9 mouse cellular contexts compared by ENCODE assay signal in genomic region chr1:93080930-93081589, GRCm38 (mm10). TPM values are rescaled to one million over a fixed set of nuclear protein-coding genes. Genes with fewer than 3 reads are reported as not detected.
DNase-seq lines count a peak whose midpoint lies in the region; ATAC-seq and TF ChIP-seq lines count a peak whose summit lies in the region.
"Had no signal": no experiment of that assay in that cellular context is flagged by ENCODE, and none has a peak within 500 bp of the region (broad histone marks: within the 10 kb centered on the region; RNA-seq: fewer than 3 reads in every experiment).

No protein-coding gene starts in this region.

- H3K4me2 ChIP-seq in heart, embryonic 11.5 days = no peak overlapping the region
- H3K4me2 ChIP-seq in midbrain, postnatal 0 days (ENCODE audit: low read depth, low read length, poor library complexity, severe bottlenecking) = no peak overlapping the region
- H3K4me2 ChIP-seq: limb, embryonic 12.5 days had no signal

- H3K36me3 ChIP-seq in heart, embryonic 11.5 days (ENCODE audit: control insufficient read depth, insufficient read depth, low read length) = no peaks in the 10 kb centered on the region
- H3K36me3 ChIP-seq in midbrain, postnatal 0 days (ENCODE audit: insufficient read depth, low read length) = peaks cover 61% of the 10 kb centered on the region
- H3K36me3 ChIP-seq: limb, embryonic 12.5 days had no signal

- WGBS in heart, embryonic 11.5 days (ENCODE audit: insufficient replicate concordance) = 70% methylated on average over 3 of the region's 3 CpGs
- 85% methylated on average over 3 of the region's 3 CpGs for WGBS in midbrain, postnatal 0 days

- ATAC-seq in heart, embryonic 11.5 days (replicated peaks; ENCODE audit: insufficient number of reproducible peaks, low FRiP score, low TSS enrichment) = no peak
- ATAC-seq in midbrain, postnatal 0 days (ENCODE audit: low FRiP score) = no peak

- no peaks in the 10 kb centered on the region for H3K4me1 ChIP-seq in heart, embryonic 11.5 days (ENCODE audit: control insufficient read depth, insufficient read depth, low read length)
- H3K4me1 ChIP-seq in midbrain, postnatal 0 days (ENCODE audit: insufficient read depth, low read length) = 0 out of 2 replicates have a peak, but pooled peaks cover 3% of the 10 kb centered on the region

- H3K9me3 ChIP-seq in heart, embryonic 11.5 days (replicated peaks; ENCODE audit: control insufficient read depth, low read length) = no peaks in the 10 kb centered on the region
- H3K9me3 ChIP-seq in midbrain, postnatal 0 days (ENCODE audit: low read length) = no peaks in the 10 kb centered on the region
- H3K9me3 ChIP-seq: limb, embryonic 12.5 days had no signal

- H3K9ac ChIP-seq in heart, embryonic 11.5 days (ENCODE audit: low read depth, low read length) = no peak overlapping the region
- H3K9ac ChIP-seq in midbrain, postnatal 0 days (replicated peaks; ENCODE audit: low read length, poor library complexity, severe bottlenecking) = no peak overlapping the region
- H3K9ac ChIP-seq: limb, embryonic 12.5 days had no signal

- TF ChIP-seq CTCF in midbrain, postnatal 0 days (IDR thresholded peaks at IDR 0.05) = peak; percentile 85

- no peaks in the 10 kb centered on the region for H3K27me3 ChIP-seq in heart, embryonic 11.5 days (ENCODE audit: control insufficient read depth, insufficient read depth, low read length)
- no peaks in the 10 kb centered on the region for H3K27me3 ChIP-seq in midbrain, postnatal 0 days (ENCODE audit: insufficient read depth, low read length)
- H3K27me3 ChIP-seq: limb, embryonic 12.5 days had no signal

- intact Hi-C loops in heart, postnatal 10 days (cut with DNase I) = loop anchor here (2.0 kb wide), 1 partner anchor 66 kb away; no protein-coding TSS in a partner anchor

- no peak overlapping the region for H3K27ac ChIP-seq in heart, embryonic 11.5 days (ENCODE audit: low read depth, low read length)
- H3K27ac ChIP-seq in midbrain, postnatal 0 days (ENCODE audit: low read depth, low read length) = no peak overlapping the region
- H3K27ac ChIP-seq: limb, embryonic 12.5 days had no signal

- peak; percentile 35 to 61 for DNase-seq in heart, postnatal 10 days
- DNase-seq in 3T3-L1 (ENCODE audit: low read depth, low spot score) (peak; percentile 51), NIH3T3 (ENCODE audit: low read depth) (peak; percentile 67)
- DNase-seq in cerebellum, postnatal 25 days = peak; percentile 83 to 85
- DNase-seq in layer of hippocampus, adult 9-11 months = peak; percentile 74
- DNase-seq in midbrain, postnatal 0 days (ENCODE audit: low spot score) = peak; percentile 74
- no peak for DNase-seq in urinary bladder, postnatal 36 days (ENCODE audit: low spot score in 2 of 2)

- no peak overlapping the region for H3K4me3 ChIP-seq in heart, embryonic 11.5 days (ENCODE audit: low read depth, low read length)
- no peak overlapping the region for H3K4me3 ChIP-seq in midbrain, postnatal 0 days (ENCODE audit: low read depth, low read length)
- H3K4me3 ChIP-seq: limb, embryonic 12.5 days had no signal

RNA-seq across cellular contexts. Expression of gene Kif1a, which starts 20.7 kb away (rescaled TPM):
- 1 to 10 TPM; 3.1 to 3.4 TPM for total RNA-seq in heart, postnatal 10 days (2021)
- polyA plus RNA-seq in heart, embryonic 11.5 days (2014; fragmentation: Nextera tagmentation; extraction: Ambion mirVana) = 5.7 and 6.3 TPM in 2 replicates
- total RNA-seq in midbrain, postnatal 0 days (2014; rRNA removed) = 677 and 686 TPM in 2 replicates
- 690 and 716 TPM in 2 replicates for polyA plus RNA-seq in midbrain, postnatal 0 days (2015; fragmentation: Nextera tagmentation; extraction: Ambion mirVana)

RNA-seq across cellular contexts. Expression of gene Agxt, which starts 54.0 kb away (rescaled TPM):
- not detected for total RNA-seq in heart, postnatal 10 days (2021)
- polyA plus RNA-seq in heart, embryonic 11.5 days (2014; fragmentation: Nextera tagmentation; extraction: Ambion mirVana) = 0.61 TPM in 1 of 2 replicates, not detected in the other
- not detected in 2 replicates for total RNA-seq in midbrain, postnatal 0 days (2014; rRNA removed)
- not detected in 2 replicates for polyA plus RNA-seq in midbrain, postnatal 0 days (2015; fragmentation: Nextera tagmentation; extraction: Ambion mirVana)
- polyA plus RNA-seq: limb, embryonic 12.5 days had no signal

Comparison
In these comparisons a context has a peak if more than half of its experiments do, and no peak if none do; other contexts are left out.
1. DNase-seq: peak in heart, postnatal 10 days (2 of 2), 3T3-L1 (single experiment), NIH3T3 (single experiment), cerebellum, postnatal 25 days (2 of 2), layer of hippocampus, adult 9-11 months (single experiment) and midbrain, postnatal 0 days (single experiment); none in urinary bladder, postnatal 36 days (0 of 2).
2. RNA of gene Kif1a, which starts 20.7 kb away (total RNA-seq): 677 to 686 TPM in midbrain, postnatal 0 days; 3.1 to 3.4 TPM in heart, postnatal 10 days; every median in the first group is over 100 times any median in the second.